Mouse (Mus musculus) midbrain, embryonic 12.5 days (tissue): ENCODE data around the gene Cmtm2a. TPM values are rescaled to one million over a fixed set of nuclear protein-coding genes. Genes with fewer than 3 reads are reported as not detected.
"Not testable (repeated sequence)": the region's sequence is repeated elsewhere in the genome, so short reads cannot be mapped to it uniquely, and the experiment has no call there.

ENCODE experiments used
- ATAC-seq: fragments of 200-750 bp; cut with Nextera tagmentation; 2 replicates; pipeline ENCODE4 v1.8.0; 2017; ENCODE audit warnings: low read depth, moderate TSS enrichment, moderate library complexity; ENCODE audit not compliant: low FRiP score
- H3K27ac ChIP-seq: fragments of 300-500 bp; sonication (generic); replicated peaks from 2 replicates; pipeline ENCODE4 v1.5.1; 2016; ENCODE audit warnings: mild to moderate bottlenecking
- H3K27me3 ChIP-seq: fragments of 300-500 bp; sonication (generic); 2 replicates; pipeline ENCODE4 v1.6.1; 2016; ENCODE audit warnings: mild to moderate bottlenecking
- H3K36me3 ChIP-seq: fragments of 300-500 bp; sonication (generic); 2 replicates; pipeline ENCODE4 v1.6.1; 2016
- H3K4me1 ChIP-seq: fragments of 300-500 bp; sonication (generic); 2 replicates; pipeline ENCODE4 v1.6.1; 2016
- H3K4me2 ChIP-seq: fragments of 300-500 bp; sonication (generic); replicated peaks from 2 replicates; pipeline ENCODE4 v1.6.1; 2016; ENCODE audit warnings: mild to moderate bottlenecking, moderate library complexity
- H3K4me3 ChIP-seq: fragments of 300-500 bp; sonication (generic); 2 replicates; pipeline ENCODE4 v1.5.1; 2016; ENCODE audit warnings: mild to moderate bottlenecking
- H3K9ac ChIP-seq: fragments of 300-500 bp; sonication (generic); replicated peaks from 2 replicates; pipeline ENCODE4 v1.6.1; 2016; ENCODE audit warnings: mild to moderate bottlenecking, moderate library complexity
- H3K9me3 ChIP-seq: fragments of 300-500 bp; sonication (generic); 2 replicates; pipeline ENCODE4 v1.6.1; 2016; ENCODE audit warnings: mild to moderate bottlenecking
- WGBS: fragments of 180-500 bp; shearing (Covaris S2); methylation state at CpG from one replicate; pipeline ENCODE4 v1.1.7; 2016; 5-methylcytosine and 5-hydroxymethylcytosine counted together
- polyA plus RNA-seq: library from polyadenylated mRNA; unstranded; fragments of >200 nt; fragmentation: Nextera tagmentation; extraction: Ambion mirVana; gene quantifications from 2 replicates; pipeline ENCODE4 v1.2.1, GENCODE M21; 2016

The Cmtm2a gene
- polyA plus RNA-seq, 1 experiment from 2014 or later, result not detected

DNA sequence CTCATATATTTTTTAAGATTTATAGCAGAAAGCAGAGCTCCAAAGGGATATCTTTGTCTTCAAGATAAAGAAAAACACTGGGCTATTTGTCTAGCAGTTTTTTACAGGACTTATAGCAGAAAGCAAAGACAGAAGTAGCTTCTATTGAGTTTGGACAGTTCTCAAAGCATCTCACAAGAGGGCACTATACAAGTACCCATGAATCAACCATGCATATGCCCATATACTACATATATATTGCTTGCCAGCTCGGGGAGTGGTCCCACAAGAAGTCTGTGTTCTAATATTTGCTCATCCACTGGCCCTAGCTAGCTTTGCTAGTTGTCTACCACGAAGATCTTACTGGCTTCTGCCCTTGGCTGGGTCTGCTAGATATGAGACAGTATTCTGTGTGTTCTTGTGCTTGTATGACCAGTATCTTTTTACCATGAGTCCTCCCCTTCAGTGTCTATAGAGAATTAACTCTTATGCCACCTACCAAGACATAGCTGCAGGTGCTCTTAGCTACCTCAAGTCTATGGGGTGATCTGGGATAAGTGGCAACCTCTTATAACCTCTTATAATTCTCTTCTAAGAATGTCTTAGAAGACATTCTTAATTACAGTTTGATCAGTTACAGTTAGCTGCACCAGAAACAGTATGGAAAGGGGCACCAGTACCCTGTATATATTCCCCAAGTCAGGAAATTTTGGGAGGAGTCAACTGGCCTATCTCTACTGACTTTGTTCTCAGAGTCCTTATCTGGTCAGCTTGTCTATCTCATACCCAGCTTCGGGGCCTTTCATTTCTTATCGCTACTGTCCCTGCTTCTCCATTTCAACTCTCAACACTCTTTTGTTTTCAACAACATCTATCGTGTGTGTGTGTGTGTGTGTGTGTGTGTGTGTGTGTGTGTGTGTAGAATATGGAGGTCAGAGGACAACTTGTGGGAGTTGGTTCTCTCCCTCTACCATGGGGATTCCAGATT is 40.0 kb upstream of the Cmtm2a start:
- WGBS, result 79% methylated on average over 5 of the region's 5 CpGs
- Histone ChIP-seq H3K4me3 (no peak overlapping the region), H3K27me3 (no peaks in the 10 kb centered on the region), H3K4me2 (no peak overlapping the region), H3K4me1 (no peaks in the 10 kb centered on the region), H3K36me3 (no peaks in the 10 kb centered on the region), H3K9me3 (no peaks in the 10 kb centered on the region), H3K27ac (no peak overlapping the region), H3K9ac (no peak overlapping the region)
- no peak for ATAC-seq

DNA sequence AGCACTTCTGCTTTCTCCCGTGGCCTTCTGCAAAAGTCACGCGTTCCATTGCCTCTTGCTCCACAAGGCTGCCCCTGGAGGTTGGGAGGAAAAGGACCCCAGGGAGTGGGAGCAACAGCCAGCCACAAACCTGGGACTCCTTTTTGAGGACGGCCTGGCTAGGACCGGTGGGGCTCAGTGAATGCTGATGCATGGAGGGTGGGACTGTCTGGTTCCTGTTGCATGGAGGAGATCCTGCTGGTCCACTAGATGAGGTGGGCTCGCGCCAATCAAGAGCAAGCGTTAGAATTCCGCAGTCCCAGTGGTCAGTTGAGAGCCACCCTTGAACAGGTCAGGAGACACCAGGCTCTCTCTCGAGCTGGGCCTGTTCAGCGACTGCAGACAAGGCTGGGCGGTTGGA is 28.9 kb upstream of the Cmtm2a start, which contains the start of gene Cmtm2b:
Gene Cmtm2b (plus strand): TSS at position 301 of the 400 bp plus-strand sequence.
- H3K9me3 ChIP-seq, H3K27ac ChIP-seq, H3K9ac ChIP-seq, H3K27me3 ChIP-seq, H3K36me3 ChIP-seq, H3K4me2 ChIP-seq, ATAC-seq, H3K4me1 ChIP-seq, H3K4me3 ChIP-seq: not testable (repeated sequence)
- whole genome bisulfite sequencing, result 88% methylated on average over 12 of the region's 12 CpGs

GRCm38 (mm10) chr8:104321267-104321666 is 28.3 kb upstream of the Cmtm2a start, which contains the start of gene Gm11020:
TSS of gene Gm11020 (plus strand) at chr8:104321567.
- H3K4me2 ChIP-seq, H3K4me3 ChIP-seq, H3K27ac ChIP-seq, H3K27me3 ChIP-seq, ATAC-seq, H3K9me3 ChIP-seq, H3K4me1 ChIP-seq, H3K36me3 ChIP-seq, H3K9ac ChIP-seq: not testable (repeated sequence)
- 88% methylated on average over 9 of the region's 11 CpGs for WGBS

DNA sequence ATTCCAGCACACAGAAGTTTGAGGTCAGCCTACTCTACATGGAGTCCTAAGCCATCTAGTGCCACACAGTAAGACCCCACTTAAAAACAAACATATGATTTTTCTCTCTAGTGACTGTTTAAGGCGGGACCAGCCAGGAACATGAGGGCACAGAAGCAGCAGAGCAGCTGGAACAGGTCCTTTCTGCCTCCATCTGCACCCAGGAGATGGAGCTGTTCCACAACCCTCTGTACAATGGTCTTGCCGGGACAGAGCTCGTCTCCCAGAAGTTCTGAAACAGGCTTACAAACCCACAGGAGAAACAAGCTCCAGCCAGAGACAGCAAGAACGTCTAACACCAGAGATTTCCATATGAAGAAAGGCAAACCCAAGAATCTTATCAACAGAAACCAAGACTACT is 20.3 kb upstream of the Cmtm2a start:
- no peak overlapping the region for H3K9ac ChIP-seq
- no peaks in the 10 kb centered on the region for H3K27me3 ChIP-seq
- H3K27ac ChIP-seq, result no peak overlapping the region
- no peak for ATAC-seq
- no peak overlapping the region for H3K4me3 ChIP-seq
- H3K4me1 ChIP-seq, result no peaks in the 10 kb centered on the region
- no peak overlapping the region for H3K4me2 ChIP-seq
- 74% methylated on average over 4 of the region's 4 CpGs for WGBS
- no peaks in the 10 kb centered on the region for H3K36me3 ChIP-seq
- no peaks in the 10 kb centered on the region for H3K9me3 ChIP-seq

DNA sequence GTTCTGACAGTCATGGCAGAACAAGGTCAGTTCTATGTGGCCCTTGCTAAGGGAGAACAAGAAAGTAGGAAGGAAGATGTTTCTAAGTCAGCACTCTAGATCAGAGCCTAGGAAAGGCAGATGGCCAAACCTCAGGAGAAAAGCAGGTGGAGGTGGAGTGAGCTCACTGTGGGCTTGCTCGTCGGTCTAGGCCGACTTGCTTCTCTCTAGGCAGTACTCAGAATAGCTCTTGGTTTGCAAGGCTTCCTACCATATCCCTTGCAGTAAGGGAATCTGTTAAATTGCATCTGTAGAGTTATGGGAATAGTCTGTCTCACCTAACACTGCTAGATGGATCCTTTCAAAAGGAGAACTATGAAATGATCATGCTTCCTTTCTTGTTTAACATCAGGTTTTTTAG is 19.0 kb upstream of the Cmtm2a start:
- not testable (repeated sequence) for ATAC-seq, H3K4me3 ChIP-seq, H3K27ac ChIP-seq, H3K27me3 ChIP-seq, H3K9me3 ChIP-seq, H3K36me3 ChIP-seq, H3K4me2 ChIP-seq, H3K9ac ChIP-seq, H3K4me1 ChIP-seq
- WGBS, result 91% methylated on average over 3 of the region's 3 CpGs

GRCm38 (mm10) chr8:104309441-104310155 is 16.6 kb upstream of the Cmtm2a start, which contains the start of the genes Gm45711 and Cmtm1:
TSS of gene Gm45711 (minus strand) at chr8:104310081.
TSS of gene Cmtm1 (minus strand) at chr8:104310145.
- not testable (repeated sequence) for H3K9ac ChIP-seq, H3K36me3 ChIP-seq, H3K27me3 ChIP-seq, H3K4me2 ChIP-seq, H3K4me3 ChIP-seq, H3K4me1 ChIP-seq, H3K27ac ChIP-seq, ATAC-seq, H3K9me3 ChIP-seq
- WGBS, result 91% methylated on average over 36 of the region's 36 CpGs

DNA sequence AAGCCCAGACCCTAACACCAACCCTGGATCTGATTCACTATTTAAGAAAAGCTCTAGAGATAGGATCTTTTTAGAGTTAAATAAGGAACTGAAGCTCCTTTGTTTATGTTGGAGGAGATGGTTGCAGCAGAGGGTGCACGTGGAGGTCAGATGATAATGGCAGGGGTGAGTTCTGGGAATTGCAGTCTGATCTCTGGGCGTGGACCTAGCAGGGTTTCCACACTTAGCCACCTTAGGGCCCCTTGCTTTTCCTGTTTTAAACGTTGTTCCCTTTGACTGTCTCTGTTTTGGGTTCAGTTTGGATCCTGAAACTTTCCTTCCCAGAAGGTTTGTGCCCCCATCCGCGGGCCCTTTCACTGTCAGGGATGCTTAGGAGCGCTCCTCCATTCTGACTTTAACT is 15.4 kb upstream of the Cmtm2a start:
- not testable (repeated sequence) for H3K4me2 ChIP-seq, H3K27ac ChIP-seq, H3K4me3 ChIP-seq, H3K9ac ChIP-seq, H3K36me3 ChIP-seq, H3K27me3 ChIP-seq, ATAC-seq, H3K9me3 ChIP-seq, H3K4me1 ChIP-seq
- WGBS, result 70% methylated on average over 6 of the region's 6 CpGs

DNA sequence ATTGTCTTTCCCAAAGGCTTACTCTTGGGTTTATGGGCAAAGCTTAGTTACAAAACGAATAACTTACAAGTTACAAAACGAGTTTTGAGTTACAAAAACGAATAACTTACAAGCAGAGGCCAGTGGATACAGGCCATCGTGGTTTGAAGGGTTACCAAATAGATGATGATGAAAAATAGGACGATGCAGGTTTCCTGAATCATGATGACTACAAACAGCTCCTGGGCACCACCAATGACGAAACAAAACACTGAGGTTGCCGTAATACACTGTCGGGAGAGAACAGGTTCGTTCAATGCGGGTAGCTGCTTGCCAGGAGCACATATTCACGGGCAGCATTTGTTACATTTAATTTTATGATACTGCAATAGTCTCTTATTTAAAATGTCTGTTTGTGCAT is 12.0 kb upstream of the Cmtm2a start:
- 90% methylated on average over 11 of the region's 11 CpGs for WGBS
- H3K4me3 ChIP-seq, result no peak overlapping the region
- no peak overlapping the region for H3K4me2 ChIP-seq
- H3K36me3 ChIP-seq, result no peaks in the 10 kb centered on the region
- ATAC-seq, result no peak
- H3K9me3 ChIP-seq, result no peaks in the 10 kb centered on the region
- H3K9ac ChIP-seq, result no peak overlapping the region
- H3K27me3 ChIP-seq, result no peaks in the 10 kb centered on the region
- no peak overlapping the region for H3K27ac ChIP-seq
- peaks cover 14% of the 10 kb centered on the region for H3K4me1 ChIP-seq

DNA sequence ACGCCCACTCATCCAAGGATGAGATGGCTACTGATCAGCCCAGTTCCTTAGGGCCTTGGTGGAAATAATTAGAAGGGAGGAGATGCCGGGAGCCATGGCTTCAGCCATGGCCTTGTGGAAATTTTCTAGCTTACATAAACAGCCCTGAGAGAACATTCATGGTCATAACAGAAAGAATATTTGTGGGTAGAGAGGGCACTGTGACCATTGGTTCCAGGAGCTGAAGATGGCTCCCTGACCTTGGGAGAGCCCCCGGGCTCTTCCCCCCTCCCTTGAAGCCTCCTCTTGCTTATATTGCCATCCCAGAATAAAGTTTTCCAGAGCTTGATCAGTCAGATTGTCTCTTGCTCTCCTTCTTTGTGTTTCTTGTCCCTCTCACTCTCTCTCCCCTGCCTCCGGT is 9.6 kb upstream of the Cmtm2a start:
- ATAC-seq, H3K27ac ChIP-seq, H3K27me3 ChIP-seq, H3K9me3 ChIP-seq, H3K4me2 ChIP-seq, H3K4me3 ChIP-seq, H3K9ac ChIP-seq, H3K36me3 ChIP-seq: not testable (repeated sequence)
- H3K4me1 ChIP-seq, result peaks cover 14% of the 10 kb centered on the region
- 80% methylated on average over 4 of the region's 4 CpGs for WGBS

DNA sequence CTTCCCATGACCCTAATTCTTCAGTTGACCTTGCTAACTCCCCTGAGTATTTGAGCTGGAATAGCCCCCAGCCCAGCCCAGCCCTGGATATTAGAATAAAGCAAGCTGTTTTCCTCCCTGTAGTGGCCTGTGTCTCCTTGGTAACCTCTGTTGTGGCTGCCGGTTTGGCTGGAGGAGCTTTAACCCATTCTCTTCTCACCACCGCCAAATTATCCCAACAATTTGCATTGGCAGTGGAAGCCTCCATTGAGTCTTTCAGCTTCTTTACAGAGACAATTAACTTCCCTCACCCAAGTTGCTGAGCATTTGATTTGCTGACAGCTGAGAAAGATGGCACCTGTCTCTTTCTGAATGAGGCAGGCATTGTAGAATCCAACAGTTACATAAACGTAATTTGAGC is 8.6 kb upstream of the Cmtm2a start:
- ATAC-seq, result peak; percentile 92
- not testable (repeated sequence) for H3K27ac ChIP-seq

DNA sequence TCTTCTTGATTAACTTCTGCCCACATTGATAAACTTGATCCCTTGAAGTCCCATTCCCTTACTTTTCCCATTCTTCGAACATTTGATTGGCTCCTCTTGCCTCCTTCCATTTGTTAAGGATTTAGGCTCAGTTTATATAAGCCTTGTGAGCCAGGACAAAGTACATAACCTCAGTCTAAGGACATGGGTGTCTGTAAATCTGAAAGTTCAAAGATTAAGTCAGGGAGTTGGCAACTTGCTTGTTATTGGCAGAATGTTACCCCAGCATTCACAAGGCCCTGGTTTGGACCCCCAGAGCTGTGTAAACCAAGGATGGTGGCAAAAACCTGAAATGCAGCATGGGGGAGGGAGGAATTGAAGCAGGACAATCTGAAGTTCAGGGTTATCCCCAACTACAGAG is 1.4 kb upstream of the Cmtm2a start:
- H3K9ac ChIP-seq, result no peak overlapping the region
- no peak overlapping the region for H3K4me2 ChIP-seq
- H3K27ac ChIP-seq, result no peak overlapping the region
- no peak overlapping the region for H3K4me3 ChIP-seq
- WGBS, result 95% methylated on average over 1 of the region's 1 CpGs
- H3K36me3 ChIP-seq, result no peaks in the 10 kb centered on the region
- H3K27me3 ChIP-seq, result no peaks in the 10 kb centered on the region
- no peaks in the 10 kb centered on the region for H3K4me1 ChIP-seq
- no peak for ATAC-seq
- no peaks in the 10 kb centered on the region for H3K9me3 ChIP-seq

More for the DNA sequence above, 8.6 kb upstream of the Cmtm2a start:
- H3K9me3 ChIP-seq, H3K9ac ChIP-seq, H3K27me3 ChIP-seq, H3K4me3 ChIP-seq, H3K4me2 ChIP-seq, H3K36me3 ChIP-seq: not testable (repeated sequence)
- 9% methylated on average over 3 of the region's 3 CpGs for WGBS
- H3K4me1 ChIP-seq, result peaks cover 14% of the 10 kb centered on the region

- no peak overlapping the region for H3K4me2 ChIP-seq
- no peaks in the 10 kb centered on the region for H3K9me3 ChIP-seq
- WGBS, result 89% methylated on average over 6 of the region's 6 CpGs
- no peak overlapping the region for H3K27ac ChIP-seq
- no peak for ATAC-seq
- peaks cover 8% of the 10 kb centered on the region for H3K36me3 ChIP-seq
- no peaks in the 10 kb centered on the region for H3K27me3 ChIP-seq
- H3K4me1 ChIP-seq, result no peaks in the 10 kb centered on the region
- no peak overlapping the region for H3K9ac ChIP-seq
- H3K4me3 ChIP-seq, result no peak overlapping the region
Measured at GRCm38 (mm10) chr8:104268937-104269440, 24.0 kb downstream of the Cmtm2a start.
